Mouse (Mus musculus) embryo, embryonic 11 days (tissue): ENCODE data around the gene Erc2.

ENCODE experiments used
- DNase-seq: peaks from one replicate; pipeline ENCODE4 v3.0.0-alpha.2; 2015

Erc2 gene

GRCm38 (mm10) chr14:27973701-27974100 lies 351.5 kb downstream of the Erc2 start:
- no peak for DNase-seq

DNA sequence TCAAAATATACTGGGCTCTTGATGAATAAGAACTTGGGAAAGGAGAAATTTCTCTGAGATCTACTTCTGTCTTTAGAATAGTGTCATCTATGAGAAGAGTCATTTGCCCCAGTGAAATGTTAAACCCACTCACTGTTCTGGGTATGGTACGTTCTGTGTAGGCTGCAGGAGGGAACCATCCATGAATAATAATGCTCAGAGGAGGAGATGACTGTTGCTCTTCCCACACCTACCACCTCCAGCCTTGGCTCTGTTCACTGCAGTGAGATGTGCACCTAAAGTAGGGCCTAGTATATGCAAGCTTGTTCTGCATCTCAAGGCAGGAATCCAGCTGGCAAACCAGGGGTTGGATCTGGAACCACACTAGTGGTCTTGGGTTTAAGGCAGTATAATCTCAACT lies 353.4 kb downstream of the Erc2 start:
- DNase-seq, result no peak

- DNase-seq, result no peak
Observed at GRCm38 (mm10) chr14:27984758-27985157, 362.5 kb downstream of the Erc2 start.

DNA sequence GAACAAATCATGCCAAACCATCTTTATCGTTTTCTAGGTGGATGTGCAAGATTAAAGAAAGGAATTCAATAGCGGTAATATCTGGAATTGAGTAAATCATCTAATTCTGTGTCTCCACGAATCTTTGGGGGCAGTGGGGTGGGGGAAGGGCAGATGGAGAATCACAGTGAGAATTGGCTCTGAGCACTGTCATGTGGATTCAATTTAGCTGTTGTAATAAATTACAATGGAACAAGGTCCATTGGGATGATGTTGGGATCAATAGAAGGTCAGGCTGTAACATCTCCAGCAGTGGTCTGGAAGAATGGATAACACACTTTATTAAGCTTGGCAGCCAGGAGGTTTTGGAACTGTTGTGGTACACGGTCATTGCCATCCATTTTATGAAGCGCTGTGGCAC lies 363.0 kb downstream of the Erc2 start:
- peak; percentile 43 for DNase-seq

DNA sequence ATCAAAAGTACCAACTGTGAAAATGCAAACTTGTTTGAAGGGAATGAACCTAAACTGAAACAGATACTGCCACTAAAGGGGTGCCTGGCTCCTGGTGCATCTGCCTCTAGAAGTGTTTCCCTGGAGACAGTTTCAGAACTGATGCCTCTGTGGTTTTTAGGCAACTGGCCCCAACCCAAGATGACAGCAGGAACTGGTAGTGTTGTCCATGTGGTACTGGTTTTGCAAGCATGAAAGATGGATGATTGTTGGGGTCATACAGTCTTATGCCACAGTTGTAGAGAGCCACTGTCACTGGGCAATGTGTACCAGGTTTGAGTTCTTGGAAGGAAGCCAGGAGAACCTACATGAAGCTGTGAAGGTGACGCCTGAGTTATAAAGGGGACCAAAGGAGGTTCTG lies 365.2 kb downstream of the Erc2 start:
- no peak for DNase-seq

DNA sequence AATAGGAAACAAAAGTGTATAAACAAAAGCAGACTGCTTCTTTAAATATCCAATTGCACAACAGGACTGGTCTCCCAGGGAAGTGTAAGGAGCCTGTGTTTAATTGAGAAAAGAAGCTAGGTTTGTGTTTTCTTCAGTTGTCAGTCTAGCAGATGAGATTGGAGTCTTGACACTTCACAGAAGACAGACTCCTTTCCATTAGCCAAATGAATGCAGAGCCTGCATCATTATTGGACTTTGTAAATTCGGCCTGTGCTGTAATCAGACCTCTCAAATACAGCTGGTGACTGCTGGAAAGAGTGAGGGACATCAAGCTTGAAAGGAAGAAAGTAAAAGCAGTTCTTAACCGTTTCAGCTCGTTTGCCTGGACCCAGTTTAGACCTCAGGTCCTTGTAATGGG lies 376.3 kb downstream of the Erc2 start:
- no peak for DNase-seq

GRCm38 (mm10) chr14:28004023-28004422 lies 381.8 kb downstream of the Erc2 start:
- peak; percentile 58 for DNase-seq

GRCm38 (mm10) chr14:28010536-28011280 lies 388.5 kb downstream of the Erc2 start:
- DNase-seq, result no peak

DNA sequence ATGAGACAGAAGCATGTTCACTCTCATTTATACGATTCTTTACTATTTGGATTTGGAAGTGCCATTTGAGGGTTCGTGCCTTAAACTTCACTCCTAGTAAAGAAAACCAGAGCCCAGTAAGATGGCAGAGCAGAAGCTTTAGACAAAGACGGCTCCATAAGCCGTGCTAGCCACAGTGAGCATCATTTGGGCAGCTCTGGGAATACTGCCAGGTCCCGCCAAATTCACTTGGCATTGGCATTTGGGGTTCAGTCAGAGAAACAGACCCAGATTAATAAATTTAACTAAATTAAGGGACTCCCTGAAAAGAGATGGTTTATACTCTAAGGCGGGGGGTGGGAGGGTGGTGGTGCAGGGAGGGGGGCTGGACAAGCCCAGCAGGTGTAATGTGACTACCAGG lies 401.0 kb downstream of the Erc2 start:
- DNase-seq, result no peak

- no peak for DNase-seq
Observed at GRCm38 (mm10) chr14:28030870-28031269, 408.6 kb downstream of the Erc2 start.

GRCm38 (mm10) chr14:28035013-28035412 lies 412.8 kb downstream of the Erc2 start:
- DNase-seq, result no peak

GRCm38 (mm10) chr14:28043095-28043494 lies 420.9 kb downstream of the Erc2 start:
- peak; percentile 21 for DNase-seq

- DNase-seq, result no peak
Observed at GRCm38 (mm10) chr14:28051646-28052045, 429.4 kb downstream of the Erc2 start.

DNA sequence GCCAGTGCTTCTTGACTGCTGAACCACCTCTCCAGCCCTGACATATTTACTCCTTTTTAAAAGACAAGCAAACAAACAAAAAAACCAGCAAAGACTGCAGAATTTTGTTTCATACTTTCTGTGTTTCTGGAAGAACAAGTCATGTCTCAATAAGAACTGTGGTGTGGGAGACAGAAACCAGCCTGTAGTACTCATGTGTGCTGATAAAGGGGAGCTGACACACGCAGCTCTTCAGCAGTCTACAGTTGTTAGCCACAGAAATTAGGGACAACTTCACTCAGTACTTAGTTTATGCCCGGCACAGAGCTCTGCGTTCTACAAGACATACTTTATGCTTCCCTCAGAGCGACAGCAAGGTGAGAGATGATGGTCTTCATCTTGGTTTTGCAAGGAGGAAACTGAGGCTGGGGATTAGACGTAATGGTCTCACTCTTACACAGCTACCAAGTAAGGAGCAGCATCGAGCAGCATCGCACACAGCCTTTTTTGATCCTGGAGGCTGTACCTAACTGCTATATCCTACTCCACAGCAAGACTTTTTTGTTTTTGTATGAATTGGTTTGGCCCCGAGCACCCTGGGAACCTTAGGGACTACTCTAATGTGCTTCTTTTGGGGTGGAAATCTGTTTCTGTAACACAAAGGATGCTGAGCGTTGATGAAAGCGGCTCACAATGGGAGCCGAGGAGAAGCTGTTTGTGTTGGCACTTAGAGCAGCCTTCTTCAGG lies 435.1 kb downstream of the Erc2 start:
- DNase-seq, result no peak

- peak; percentile 67 for DNase-seq
Observed at GRCm38 (mm10) chr14:28057885-28058860, 435.9 kb downstream of the Erc2 start.

GRCm38 (mm10) chr14:28060891-28061290 lies 438.7 kb downstream of the Erc2 start:
- no peak for DNase-seq

- DNase-seq, result no peak
Observed at GRCm38 (mm10) chr14:28061649-28062375, 439.6 kb downstream of the Erc2 start.

DNA sequence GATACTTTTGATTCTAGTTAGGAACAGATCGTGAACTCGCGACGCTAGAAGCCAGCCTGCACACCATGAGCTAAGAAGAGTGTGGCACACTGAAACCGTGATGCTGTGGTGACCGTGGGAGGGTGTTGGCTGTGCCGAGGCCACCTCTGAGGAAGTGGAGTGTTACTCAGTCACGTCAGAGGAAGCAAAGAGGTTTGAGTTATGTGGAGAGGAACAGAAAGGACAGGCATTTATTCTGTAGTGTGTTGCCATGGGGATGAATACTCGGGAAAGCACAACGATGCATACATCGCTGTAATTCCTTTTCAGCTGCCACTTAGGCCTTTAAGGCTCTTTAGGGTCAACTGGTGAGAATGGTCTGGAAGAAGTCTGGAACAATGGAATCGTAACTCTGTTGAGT lies 445.8 kb downstream of the Erc2 start:
- peak; percentile 41 for DNase-seq

GRCm38 (mm10) chr14:28069826-28070225 lies 447.6 kb downstream of the Erc2 start:
- no peak for DNase-seq

DNA sequence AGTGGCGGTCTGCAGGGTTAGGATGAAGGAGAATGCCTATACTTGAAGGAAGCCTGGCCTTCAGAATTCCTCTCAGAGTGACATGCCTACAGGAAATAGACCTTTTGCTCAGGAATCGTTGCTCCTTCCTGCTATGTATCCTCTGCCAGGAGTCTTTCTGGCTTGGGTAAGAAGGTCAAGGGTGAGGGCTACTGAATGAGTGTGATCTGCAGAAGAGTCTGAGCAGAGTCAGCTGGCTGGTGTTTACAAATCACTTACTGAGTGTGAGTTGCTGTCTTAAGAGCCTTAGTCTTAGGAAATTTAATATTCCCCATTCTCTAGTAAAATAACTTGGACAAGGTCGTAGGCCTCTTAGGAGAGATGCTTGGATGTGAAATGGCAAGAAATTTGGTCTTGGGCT lies 450.3 kb downstream of the Erc2 start:
- DNase-seq, result no peak

- peak; percentile 85 for DNase-seq
Observed at GRCm38 (mm10) chr14:28089636-28090443, 467.6 kb downstream of the Erc2 start.

DNA sequence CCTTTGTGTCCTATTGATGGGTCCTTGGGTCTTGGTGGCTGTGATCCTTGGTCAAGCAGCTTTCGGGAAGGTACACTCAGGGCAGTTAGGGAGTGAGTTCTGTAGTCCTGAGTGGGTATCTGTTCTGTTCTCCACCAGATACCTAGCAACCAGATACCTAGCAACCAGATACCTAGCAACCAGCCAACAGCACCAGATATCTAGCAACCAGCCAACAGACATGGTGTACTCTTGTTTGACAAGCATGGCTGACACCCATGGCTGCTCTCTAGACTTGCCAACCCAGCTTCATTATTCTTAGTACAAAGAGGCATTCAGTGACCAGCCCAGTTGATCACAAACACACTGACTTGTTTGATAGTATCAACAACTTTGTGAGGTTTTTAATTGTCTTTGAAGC lies 469.1 kb downstream of the Erc2 start:
- DNase-seq, result no peak
